Mouse (Mus musculus) neural tube, embryonic 14.5 days (tissue): ENCODE measurements around the gene Acaa1b. TPM values are rescaled to one million over a fixed set of nuclear protein-coding genes. Genes with fewer than 3 reads are reported as not detected.

ENCODE experiments used
- ATAC-seq: fragments of 200-750 bp; cut with Nextera tagmentation; 2 replicates; pipeline ENCODE4 v1.8.0; 2017; ENCODE audit warnings: low read depth, mild to moderate bottlenecking, moderate TSS enrichment, moderate library complexity
- H3K27ac ChIP-seq: fragments of 300-500 bp; sonication (generic); 2 replicates; pipeline ENCODE4 v1.5.1; 2014; ENCODE audit warnings: low read depth, mild to moderate bottlenecking, control low read depth, low read length, moderate library complexity, mixed read lengths
- H3K27me3 ChIP-seq: fragments of 300-500 bp; sonication (generic); 2 replicates; pipeline ENCODE4 v1.6.1; 2014; ENCODE audit warnings: low read length; ENCODE audit not compliant: control insufficient read depth, insufficient read depth
- H3K36me3 ChIP-seq: fragments of 300-500 bp; sonication (generic); 2 replicates; pipeline ENCODE4 v1.6.1; 2014; ENCODE audit warnings: low read length, mixed read lengths; ENCODE audit not compliant: control insufficient read depth, insufficient read depth
- H3K4me1 ChIP-seq: fragments of 300-500 bp; sonication (generic); 2 replicates; pipeline ENCODE4 v1.6.1; 2014; ENCODE audit warnings: low read length; ENCODE audit not compliant: control insufficient read depth, insufficient read depth
- H3K4me2 ChIP-seq: fragments of 300-500 bp; sonication (generic); 2 replicates; pipeline ENCODE4 v1.6.1; 2014; ENCODE audit warnings: mild to moderate bottlenecking, low read depth, low read length, control low read depth
- H3K4me3 ChIP-seq: fragments of 300-500 bp; sonication (generic); 2 replicates; pipeline ENCODE4 v1.5.1; 2014; ENCODE audit warnings: low read depth, low read length, control low read depth, mixed read lengths
- H3K9ac ChIP-seq: fragments of 300-500 bp; sonication (generic); replicated peaks from 2 replicates; pipeline ENCODE4 v1.6.1; 2014; ENCODE audit warnings: low read depth, mild to moderate bottlenecking, control low read depth, low read length, mixed read lengths
- H3K9me3 ChIP-seq: fragments of 300-500 bp; sonication (generic); 2 replicates; pipeline ENCODE4 v1.6.1; 2016; ENCODE audit warnings: low read length; ENCODE audit not compliant: control insufficient read depth
- WGBS: fragments of 180-500 bp; shearing (Covaris S2); extraction: QIAGEN DNeasy Blood & Tissue Kit; methylation state at CpG from one replicate; pipeline ENCODE4 v1.1.7; 2014; 5-methylcytosine and 5-hydroxymethylcytosine counted together
- polyA plus RNA-seq: library from polyadenylated mRNA; unstranded; fragments of >200 nt; fragmentation: Nextera tagmentation; extraction: Ambion mirVana; gene quantifications from 2 replicates; pipeline ENCODE4 v1.2.1, GENCODE M21; 2014

The Acaa1b gene
- polyA plus RNA-seq: 3.1 and 4.8 TPM in 2 replicates

DNA sequence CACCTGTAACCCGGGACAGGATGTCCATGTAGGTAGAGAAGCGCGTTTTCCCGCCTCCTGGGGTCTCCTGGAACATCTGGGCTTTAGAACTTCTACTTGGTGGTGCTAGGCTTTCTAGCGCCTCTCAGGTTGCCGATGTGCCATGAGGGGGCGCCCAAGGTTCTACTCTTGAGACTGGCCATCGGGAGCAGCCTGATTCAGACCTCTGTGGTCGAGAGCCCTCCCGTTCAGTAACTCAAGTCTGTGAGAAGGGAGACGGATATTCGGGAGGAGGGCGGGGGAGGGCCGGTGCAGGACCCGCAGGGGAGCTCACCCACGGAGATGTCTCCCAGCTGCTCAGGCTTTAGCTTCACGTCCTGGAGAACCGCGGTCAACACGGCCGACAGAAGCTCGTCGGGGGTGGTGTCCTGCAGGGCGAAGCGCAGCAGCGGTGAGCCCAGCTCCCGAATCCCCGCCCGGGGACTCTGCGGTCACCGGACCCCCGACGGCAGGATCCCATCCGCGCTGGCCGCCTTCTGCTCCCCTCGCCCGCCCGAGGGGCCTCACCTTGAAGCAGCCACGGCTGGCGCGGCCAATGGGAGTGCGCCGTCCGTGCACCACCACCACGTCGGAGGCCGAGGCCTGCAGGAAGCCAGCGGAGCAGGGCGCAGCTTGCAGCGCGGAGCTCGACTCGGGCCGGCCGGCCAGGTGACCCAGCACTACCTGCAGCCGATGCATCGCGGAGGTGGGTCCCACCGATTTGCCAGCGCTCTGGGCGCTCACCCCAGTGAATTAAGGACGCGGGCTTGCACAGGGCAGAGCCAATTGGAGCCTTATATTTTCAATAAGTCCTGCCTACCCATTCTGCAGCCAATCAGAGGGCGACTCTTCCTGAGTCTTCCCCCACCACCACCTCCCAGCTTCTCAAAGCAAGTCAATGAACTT lies at the start of gene Acaa1b:
Gene Acaa1b (minus strand): TSS at position 816 of the 924 bp plus-strand sequence.
- Histone ChIP-seq H3K9me3 (no peaks in the 10 kb centered on the region), H3K4me2 (peak within 1 kb of the TSS; percentile 49), H3K27ac (no peak within 1 kb of the TSS), H3K4me1 (no peaks in the 10 kb centered on the region), H3K4me3 (peak within 1 kb of the TSS; percentile 44), H3K36me3 (no peaks in the 10 kb centered on the region), H3K27me3 (no peaks in the 10 kb centered on the region), H3K9ac (peak within 1 kb of the TSS; percentile 42; the same call in 1 of the 2 replicates)
- ATAC-seq: peak; percentile 96
- 1% methylated on average over 64 of the region's 65 CpGs for WGBS

DNA sequence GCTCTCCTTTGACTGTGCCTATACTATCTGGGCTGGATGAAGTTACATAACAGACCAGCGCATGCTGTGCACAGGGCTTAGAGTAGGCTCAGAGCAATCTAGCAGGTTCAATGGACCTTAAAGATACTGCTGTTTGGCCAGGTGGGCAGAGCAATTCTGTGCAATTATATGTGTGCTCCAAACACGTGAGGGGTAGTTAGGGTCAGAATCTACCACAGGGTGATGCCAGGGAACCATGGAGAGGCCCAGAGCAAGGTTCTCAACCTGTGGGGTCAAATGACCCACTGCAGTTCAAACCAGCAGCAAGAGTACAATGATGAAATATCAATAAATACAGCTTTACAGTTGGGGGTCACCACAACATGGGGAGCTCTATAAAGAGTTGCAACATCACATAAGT lies 49.8 kb upstream of the Acaa1b start:
- 79% methylated on average over 2 of the region's 2 CpGs for WGBS
- no peaks in the 10 kb centered on the region for H3K4me1 ChIP-seq
- H3K9ac ChIP-seq: no peak overlapping the region
- H3K27ac ChIP-seq: no peak overlapping the region
- no peak for ATAC-seq
- H3K9me3 ChIP-seq: no peaks in the 10 kb centered on the region
- no peak overlapping the region for H3K4me2 ChIP-seq
- H3K4me3 ChIP-seq: no peak overlapping the region
- H3K27me3 ChIP-seq: no peaks in the 10 kb centered on the region
- no peaks in the 10 kb centered on the region for H3K36me3 ChIP-seq

DNA sequence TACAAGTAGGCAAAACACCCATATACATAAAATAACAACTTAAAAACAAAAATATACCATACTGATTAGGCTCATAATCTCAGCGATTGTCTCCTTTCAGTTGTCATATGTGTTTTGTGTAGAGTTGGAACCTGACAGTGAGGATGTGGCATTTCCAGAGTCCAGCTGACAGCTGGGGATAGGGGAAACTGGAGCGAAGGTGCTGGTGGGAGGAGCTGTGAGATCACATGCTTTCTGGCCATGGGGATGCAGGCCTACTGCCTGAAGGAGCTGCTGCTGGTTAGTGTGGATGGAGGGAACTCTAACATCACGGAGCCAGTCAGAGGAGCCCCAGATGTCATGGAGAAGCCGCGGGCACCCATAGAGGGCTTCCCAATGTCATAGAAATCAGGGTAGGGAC lies 48.9 kb upstream of the Acaa1b start:
- H3K4me2 ChIP-seq: no peak overlapping the region
- no peak for ATAC-seq
- H3K27me3 ChIP-seq: no peaks in the 10 kb centered on the region
- 94% methylated on average over 5 of the region's 5 CpGs for WGBS
- H3K36me3 ChIP-seq: no peaks in the 10 kb centered on the region
- H3K9ac ChIP-seq: no peak overlapping the region
- no peak overlapping the region for H3K4me3 ChIP-seq
- no peaks in the 10 kb centered on the region for H3K4me1 ChIP-seq
- H3K27ac ChIP-seq: no peak overlapping the region
- H3K9me3 ChIP-seq: no peaks in the 10 kb centered on the region

DNA sequence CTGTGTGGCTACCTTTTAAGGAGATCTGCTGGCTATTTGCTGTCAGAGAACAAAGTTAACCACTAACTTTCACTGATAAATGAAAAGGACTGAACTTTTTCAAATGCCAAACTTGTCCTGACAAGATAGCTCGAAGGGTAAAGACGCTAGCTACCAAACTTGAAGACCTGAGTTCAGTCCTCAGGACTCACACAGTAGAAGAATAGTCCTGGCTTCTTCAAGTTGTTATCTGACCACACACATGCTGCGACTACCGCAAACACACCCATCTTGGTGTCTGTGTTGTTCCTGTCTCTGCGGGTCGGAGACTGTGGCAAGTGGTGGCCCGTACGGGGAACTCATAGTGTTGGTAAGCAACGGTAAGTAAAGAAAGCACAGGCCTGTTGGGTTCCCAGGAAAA lies 46.7 kb upstream of the Acaa1b start:
- Histone ChIP-seq H3K4me1 (no peaks in the 10 kb centered on the region), H3K4me3 (no peak overlapping the region), H3K27ac (no peak overlapping the region), H3K9me3 (no peaks in the 10 kb centered on the region), H3K27me3 (no peaks in the 10 kb centered on the region), H3K36me3 (no peaks in the 10 kb centered on the region), H3K4me2 (no peak overlapping the region), H3K9ac (no peak overlapping the region)
- no peak for ATAC-seq
- 94% methylated on average over 9 of the region's 9 CpGs for WGBS

DNA sequence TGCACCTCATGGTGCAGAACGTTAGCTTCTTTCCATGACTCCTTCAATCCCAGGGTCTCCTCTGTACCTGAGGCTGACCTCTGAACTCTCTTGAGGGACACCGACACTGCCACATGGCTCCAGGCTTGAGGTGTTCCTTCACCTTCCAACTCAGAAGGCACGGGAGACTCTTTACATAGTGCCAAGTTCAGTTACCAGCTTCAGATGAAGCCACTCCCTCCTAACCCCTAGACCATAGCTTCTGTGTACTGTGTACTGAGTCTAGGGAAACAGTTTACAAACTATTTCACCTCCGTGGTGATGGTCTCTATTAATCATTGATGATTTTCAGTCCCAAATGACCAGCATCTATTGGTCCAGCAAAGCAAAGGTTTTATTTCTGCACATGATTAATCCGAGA lies 44.8 kb upstream of the Acaa1b start:
- no peak overlapping the region for H3K4me2 ChIP-seq
- ATAC-seq: no peak
- H3K9ac ChIP-seq: no peak overlapping the region
- H3K4me1 ChIP-seq: no peaks in the 10 kb centered on the region
- 87% methylated on average over 5 of the region's 5 CpGs for WGBS
- H3K4me3 ChIP-seq: no peak overlapping the region
- no peaks in the 10 kb centered on the region for H3K36me3 ChIP-seq
- H3K27ac ChIP-seq: no peak overlapping the region
- H3K27me3 ChIP-seq: no peaks in the 10 kb centered on the region
- no peaks in the 10 kb centered on the region for H3K9me3 ChIP-seq

DNA sequence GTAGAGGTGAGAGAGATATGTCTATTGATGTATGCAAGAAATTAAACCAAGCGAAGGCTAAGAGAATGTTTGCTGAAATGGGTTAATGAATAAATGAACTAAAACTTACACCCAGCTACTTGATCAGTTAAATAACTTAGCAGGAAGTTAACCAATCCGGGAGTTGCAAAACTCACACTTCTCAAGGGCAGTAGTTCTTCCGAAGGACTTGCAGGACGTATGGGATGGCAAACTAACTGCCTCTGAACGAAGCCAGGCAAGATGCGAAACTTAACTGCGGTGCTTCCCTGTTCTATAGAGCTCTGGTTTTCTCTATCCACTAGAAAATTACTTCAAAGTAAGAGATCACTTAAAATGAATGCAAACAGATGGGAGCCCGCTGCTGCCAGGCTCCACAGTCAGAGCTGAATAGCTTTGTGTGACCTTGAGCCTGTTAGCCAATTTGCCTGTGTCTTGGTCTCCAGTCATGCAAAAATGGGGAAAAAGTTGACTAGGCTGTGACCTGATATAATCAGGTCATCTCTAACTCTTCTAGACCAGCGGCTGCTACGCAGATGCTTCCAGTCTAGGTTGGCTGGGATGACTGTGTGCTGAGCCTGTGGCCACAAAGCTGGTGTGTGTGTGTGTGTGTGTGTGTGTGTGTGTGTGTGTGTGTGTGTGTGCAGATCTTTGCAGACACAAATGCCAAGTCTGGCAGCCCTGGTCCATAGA lies 42.4 kb upstream of the Acaa1b start:
- Histone ChIP-seq H3K27ac (no peak overlapping the region), H3K27me3 (no peaks in the 10 kb centered on the region), H3K4me2 (no peak overlapping the region), H3K36me3 (no peaks in the 10 kb centered on the region), H3K9me3 (no peaks in the 10 kb centered on the region), H3K4me3 (no peak overlapping the region), H3K4me1 (no peaks in the 10 kb centered on the region), H3K9ac (no peak overlapping the region)
- 90% methylated on average over 10 of the region's 10 CpGs for WGBS
- no peak for ATAC-seq

DNA sequence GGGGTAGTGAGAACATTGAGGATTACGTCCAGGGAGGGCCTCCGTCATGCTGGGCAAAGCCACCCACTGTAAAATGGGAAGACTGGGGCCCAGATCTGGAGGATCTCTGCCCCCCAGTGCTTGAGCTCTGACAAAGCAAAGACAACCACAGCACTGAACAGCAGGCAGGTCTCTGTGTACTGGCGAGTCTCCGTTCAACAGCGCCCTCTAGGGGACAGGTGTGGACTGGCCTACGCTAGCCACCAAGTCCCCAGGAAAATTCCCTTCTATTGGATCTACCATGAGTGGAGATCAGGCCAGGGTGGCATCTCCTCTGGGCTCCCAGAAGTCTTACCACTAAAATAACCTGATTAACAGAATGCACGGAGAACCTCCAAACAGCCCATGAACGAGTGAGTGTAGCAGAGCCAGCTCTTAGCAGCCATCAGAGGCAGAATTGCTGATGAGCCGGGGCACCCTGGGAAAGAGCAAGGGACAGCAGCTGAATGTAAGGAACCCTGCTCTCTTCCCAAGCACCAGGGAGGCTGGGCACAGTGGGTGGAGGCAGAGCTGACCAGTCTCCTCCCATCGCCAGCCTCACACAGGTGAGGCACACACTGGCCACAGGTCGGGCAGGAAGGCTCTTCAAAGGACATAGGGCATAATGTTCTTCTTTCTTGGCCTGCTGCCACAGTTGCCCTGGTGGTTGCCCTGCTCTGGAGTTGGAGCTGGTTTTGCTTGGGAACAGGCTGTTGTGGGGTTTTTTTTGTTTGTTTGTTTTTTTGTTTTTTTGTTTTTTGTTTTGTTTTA lies 35.5 kb upstream of the Acaa1b start:
- WGBS: 40% methylated on average over 11 of the region's 11 CpGs
- Histone ChIP-seq H3K4me1 (no peaks in the 10 kb centered on the region), H3K36me3 (no peaks in the 10 kb centered on the region), H3K27me3 (no peaks in the 10 kb centered on the region), H3K27ac (no peak overlapping the region), H3K9ac (no peak overlapping the region), H3K4me2 (no peak overlapping the region), H3K4me3 (no peak overlapping the region), H3K9me3 (no peaks in the 10 kb centered on the region)
- ATAC-seq: no peak

DNA sequence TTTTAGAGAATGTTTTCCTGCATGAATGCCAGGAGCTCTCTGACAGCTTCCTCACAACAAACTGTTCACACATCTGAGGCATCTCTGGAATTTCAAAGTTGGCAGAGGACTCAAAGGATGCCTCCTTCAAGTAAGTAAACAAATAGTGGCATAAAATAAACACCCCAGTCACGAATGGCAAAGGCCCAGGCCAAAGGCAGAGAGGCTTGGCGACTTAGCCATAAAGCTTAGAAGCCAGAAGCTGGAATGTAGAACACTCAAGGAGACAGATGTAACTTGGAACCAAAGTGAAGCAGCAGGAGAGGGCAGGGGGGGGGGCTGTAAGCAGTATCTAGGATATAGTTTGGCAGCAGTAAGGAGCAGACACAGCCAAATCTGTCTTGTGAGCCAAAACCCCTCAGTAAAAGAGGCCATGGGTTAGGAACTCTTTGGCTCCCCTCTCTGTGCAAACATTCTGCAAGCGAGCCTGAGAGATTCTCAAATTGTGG lies 24.4 kb upstream of the Acaa1b start:
- no peak; the same call in 1 of the 2 replicates for ATAC-seq
- no peak overlapping the region for H3K4me2 ChIP-seq
- 38% methylated on average over 3 of the region's 3 CpGs for WGBS
- H3K36me3 ChIP-seq: no peaks in the 10 kb centered on the region
- H3K4me3 ChIP-seq: no peak overlapping the region
- no peaks in the 10 kb centered on the region for H3K4me1 ChIP-seq
- no peak overlapping the region for H3K27ac ChIP-seq
- H3K9ac ChIP-seq: no peak overlapping the region
- H3K9me3 ChIP-seq: no peaks in the 10 kb centered on the region
- no peaks in the 10 kb centered on the region for H3K27me3 ChIP-seq
